Mouse (Mus musculus) lung, postnatal 14 days (tissue): ENCODE measurements around the gene Srprb.

Source experiments
- DNase-seq: peaks from one replicate; pipeline ENCODE4 v3.0.0; 2021

Gene Srprb

GRCm38 (mm10) chr9:103143881-103144280, 58.1 kb downstream of the Srprb start:
- DNase-seq, result no peak

DNA sequence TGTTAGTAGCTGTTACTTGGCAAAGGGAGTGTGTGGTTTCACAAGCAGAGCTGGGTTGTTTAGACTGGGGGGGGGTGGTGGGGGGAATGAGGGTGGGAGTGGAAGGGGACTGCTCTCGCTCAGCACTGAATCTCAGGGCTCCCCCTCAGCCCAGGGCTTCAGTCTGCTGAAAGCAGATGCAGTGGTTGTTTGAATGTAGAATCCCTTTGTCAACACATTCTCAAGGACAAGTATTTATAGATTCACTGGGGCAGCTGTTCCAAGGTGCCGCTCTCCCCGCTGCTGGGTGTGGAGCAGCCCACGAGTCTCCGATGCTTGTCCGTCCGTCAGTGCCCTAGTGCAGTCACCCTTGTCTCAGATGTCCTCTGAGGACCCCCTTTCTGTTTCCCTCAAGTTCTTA, 60.7 kb downstream of the Srprb start:
- no peak for DNase-seq

DNA sequence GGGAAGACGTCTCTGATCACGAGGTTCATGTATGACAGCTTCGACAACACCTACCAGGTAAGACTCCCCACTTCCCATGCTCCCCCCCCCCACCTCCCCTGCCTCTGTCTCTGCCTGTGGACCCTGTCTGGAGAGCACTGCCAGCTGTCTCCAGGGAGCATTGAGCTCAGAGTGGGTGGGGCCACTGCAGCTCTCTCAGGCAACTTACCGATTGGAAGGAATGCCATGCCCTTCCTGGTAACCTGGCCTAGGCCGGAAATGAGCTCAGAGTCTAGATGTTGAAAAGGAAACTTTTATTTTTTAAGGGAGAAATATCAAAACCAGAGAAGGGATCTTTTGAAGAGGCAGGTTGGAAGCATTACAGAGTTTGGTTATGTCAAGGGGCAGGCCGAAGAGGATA, 61.6 kb downstream of the Srprb start:
- no peak for DNase-seq

DNA sequence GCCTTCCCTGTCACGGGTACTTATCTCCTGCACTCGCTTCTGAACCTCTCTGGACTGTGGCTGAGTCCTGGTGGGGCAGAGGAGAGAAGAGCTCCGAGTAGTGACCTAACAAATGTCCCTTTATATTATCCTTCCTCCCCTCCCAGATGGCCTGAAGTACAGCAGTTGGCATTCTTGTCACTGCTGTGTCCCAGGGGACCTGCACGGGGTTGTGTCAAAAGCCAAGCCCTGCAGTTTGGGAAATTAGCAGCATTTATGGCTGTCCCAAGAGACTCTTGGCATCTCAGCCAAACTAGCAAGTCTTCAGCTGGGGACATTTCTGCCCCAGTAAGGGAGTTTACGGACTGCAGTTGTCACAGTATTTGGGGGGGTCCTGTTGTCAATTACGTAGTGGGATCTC, 62.5 kb downstream of the Srprb start:
- DNase-seq, result peak; percentile 12
